Mouse (Mus musculus): ENCODE measurements at regions not wholly inside any gene's neighbourhood (a gene's known extent, or its start where the extent isn't known, plus 50 kb on each side); places are given as distances from the start of the nearest gene placed in this dataset.
A peak's percentile ranks its signal among the peaks of the same experiment; 100 is the strongest.

GRCm38 (mm10) chr5:119337739-119338138 lies 332.7 kb upstream of the Tbx3 start:
- DNase-seq (ENCODE audit: low spot score), result no peak

DNA sequence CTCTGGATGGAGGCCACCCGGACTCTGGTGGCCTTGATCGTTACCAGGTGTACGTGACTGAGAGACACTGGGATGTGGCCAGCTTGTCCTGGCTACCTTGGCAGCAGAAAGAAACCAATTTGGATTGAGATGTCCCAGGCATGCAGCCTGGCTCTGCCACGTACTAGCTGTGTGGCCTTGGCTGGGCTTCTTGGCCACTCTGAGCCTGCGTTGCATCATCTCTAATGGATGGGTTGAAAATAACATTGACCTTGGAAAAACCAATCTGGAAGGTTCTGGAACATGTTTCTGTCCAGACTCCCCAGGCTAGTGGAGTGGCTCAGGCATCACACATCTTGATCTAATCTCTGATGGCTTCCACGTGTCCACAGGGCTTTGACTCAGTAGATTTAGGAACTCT lies 331.8 kb upstream of the Tbx3 start:
- peak; percentile 24 for DNase-seq (ENCODE audit: low spot score)

- DNase-seq (ENCODE audit: low spot score), result no peak
Observed at GRCm38 (mm10) chr5:119348303-119348702, 322.2 kb upstream of the Tbx3 start.

GRCm38 (mm10) chr5:119349395-119349794 lies 321.1 kb upstream of the Tbx3 start:
- DNase-seq (ENCODE audit: low spot score), result no peak

DNA sequence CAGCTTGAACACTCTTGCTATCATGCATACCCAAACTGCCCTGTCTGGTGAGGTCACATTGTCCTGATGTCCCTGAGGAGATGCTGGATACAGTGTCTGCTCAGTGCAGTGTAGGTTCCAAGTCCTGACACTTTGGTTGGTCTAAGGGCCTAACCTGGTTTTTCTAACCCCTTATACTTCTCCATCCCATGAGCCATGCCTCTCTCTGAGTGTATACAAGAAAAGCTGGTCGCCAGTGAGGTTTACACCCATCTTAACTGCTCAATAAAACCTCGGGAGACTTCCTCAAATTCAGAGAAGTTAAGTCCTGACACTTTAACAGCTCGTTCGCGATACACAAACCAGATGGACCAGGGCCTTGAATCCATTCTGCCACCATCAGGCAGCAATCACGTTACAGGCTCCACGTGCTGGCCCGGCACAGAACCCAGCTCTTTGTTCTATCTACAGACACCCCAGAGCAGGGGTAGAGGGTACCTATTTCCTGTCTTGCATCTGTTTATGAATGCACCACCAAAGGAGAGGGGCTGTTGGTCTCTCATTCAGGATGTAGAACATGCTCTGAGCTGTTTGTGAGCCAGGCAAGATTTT lies 320.0 kb upstream of the Tbx3 start:
- DNase-seq (ENCODE audit: low spot score), result no peak

GRCm38 (mm10) chr5:119355471-119355870 lies 315.0 kb upstream of the Tbx3 start:
- no peak for DNase-seq (ENCODE audit: low spot score)

DNA sequence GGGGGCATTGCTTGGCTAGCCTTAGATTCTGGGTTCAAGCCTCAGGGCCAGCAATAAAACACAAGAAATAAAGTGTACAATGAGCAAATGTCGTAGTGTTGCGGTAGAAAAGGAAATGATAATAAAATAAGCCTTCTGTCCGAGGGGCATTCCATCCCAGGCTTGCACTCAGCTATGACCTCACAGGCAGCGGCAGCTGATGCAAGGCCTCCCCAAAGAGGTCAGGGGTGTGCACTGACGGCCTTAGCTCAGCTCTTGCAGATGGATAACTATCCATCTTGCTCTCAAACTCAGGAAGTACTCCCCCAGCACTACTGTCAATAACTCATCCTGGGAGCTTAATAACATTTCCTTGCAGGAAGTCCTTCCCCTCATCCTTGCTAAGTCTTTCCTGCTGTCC lies 314.4 kb upstream of the Tbx3 start:
- no peak for DNase-seq (ENCODE audit: low spot score)

- DNase-seq (ENCODE audit: low spot score), result no peak
Observed at GRCm38 (mm10) chr5:119359709-119360108, 310.8 kb upstream of the Tbx3 start.

- no peak for DNase-seq (ENCODE audit: low spot score)
Observed at GRCm38 (mm10) chr5:119360351-119360750, 310.1 kb upstream of the Tbx3 start.

GRCm38 (mm10) chr5:119361406-119362044 lies 308.9 kb upstream of the Tbx3 start:
- DNase-seq (ENCODE audit: low spot score), result no peak

GRCm38 (mm10) chr5:119362452-119362851 lies 308.0 kb upstream of the Tbx3 start:
- no peak for DNase-seq (ENCODE audit: low spot score)

- no peak for DNase-seq (ENCODE audit: low spot score)
Observed at GRCm38 (mm10) chr5:119364250-119364649, 306.2 kb upstream of the Tbx3 start.

DNA sequence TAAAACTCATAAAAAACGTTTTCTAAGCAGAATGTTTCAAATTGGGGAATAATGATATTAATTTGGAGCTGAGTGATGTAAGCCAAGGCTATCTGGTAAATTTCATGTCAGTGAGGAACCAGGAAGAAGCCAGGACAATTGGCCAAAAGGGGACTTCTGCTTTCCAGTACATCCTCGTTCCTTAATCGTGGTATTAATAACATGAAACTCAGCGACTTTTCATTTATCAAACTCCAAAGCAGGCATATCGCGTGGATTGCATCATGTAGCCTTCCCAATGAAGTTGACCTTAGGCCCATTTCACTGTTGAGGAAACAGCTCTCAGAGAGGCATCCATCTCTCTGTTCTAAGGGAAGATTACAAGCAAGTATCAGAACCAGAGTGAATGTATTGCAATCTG lies 305.3 kb upstream of the Tbx3 start:
- no peak for DNase-seq (ENCODE audit: low spot score)

DNA sequence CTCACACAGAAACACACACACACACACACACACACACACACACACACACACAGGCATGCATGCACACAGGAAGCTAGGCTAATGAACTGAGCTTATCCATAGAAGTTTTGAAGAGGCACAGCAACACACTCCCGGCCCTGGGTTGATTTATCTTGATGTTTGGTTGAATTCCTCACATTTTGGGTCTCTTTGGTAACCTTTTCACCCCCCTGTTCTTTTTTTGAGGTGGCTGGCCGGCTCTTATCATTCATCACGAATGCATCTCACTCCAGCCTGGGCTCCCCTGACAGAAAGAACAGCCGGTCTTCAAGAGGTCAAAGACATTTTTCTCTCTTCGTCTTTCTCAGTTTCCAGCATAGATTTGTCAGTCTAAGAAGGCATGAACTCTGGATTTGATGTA lies 304.2 kb upstream of the Tbx3 start:
- no peak for DNase-seq (ENCODE audit: low spot score)

- DNase-seq (ENCODE audit: low spot score), result no peak
Observed at GRCm38 (mm10) chr5:119370481-119370880, 300.0 kb upstream of the Tbx3 start.

- no peak for DNase-seq (ENCODE audit: low spot score)
Observed at GRCm38 (mm10) chr5:119370931-119371330, 299.5 kb upstream of the Tbx3 start.

GRCm38 (mm10) chr5:119373774-119374700 lies 296.4 kb upstream of the Tbx3 start:
- DNase-seq (ENCODE audit: low spot score), result no peak

DNA sequence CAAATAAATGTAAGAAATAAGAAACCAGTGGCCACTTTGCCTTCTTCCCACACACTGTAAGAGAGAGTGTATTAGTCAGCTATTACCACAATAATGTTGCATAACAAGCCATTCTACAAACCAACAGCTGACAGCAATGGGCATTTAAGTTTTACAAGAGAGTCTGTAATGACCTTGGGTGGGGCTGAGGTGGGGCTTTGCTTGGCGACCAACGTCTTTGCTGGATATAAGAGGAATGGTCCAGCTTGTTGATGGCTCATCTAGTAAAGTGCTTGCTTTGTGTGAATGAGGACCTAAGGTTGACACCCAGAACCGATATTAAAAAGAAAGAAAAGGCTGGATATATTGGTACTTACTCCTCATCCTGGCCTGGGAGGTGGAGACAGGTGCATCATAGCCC lies 295.6 kb upstream of the Tbx3 start:
- DNase-seq (ENCODE audit: low spot score), result no peak

DNA sequence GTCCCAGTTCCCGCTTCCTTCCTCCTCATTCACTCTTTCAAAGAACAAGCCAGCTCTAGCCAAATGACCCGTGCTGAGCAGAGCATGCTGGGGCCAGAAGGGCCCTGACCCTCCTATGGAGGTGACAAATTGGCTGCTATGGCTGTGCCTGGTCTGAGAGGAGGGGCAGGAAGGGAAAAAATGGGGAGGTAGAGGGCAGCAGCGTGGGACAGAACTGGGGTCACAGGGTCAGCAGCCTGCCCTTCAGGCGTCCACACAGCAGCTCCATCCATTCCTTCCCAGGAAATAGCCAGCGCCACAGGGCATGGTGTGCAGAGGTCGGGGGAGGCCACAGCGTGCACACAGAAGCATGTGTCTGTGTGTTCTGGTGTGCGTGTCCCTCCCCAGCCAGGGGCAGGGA lies 292.2 kb upstream of the Tbx3 start:
- DNase-seq (ENCODE audit: low spot score), result no peak

- no peak for DNase-seq (ENCODE audit: low spot score)
Observed at GRCm38 (mm10) chr5:119379915-119380432, 290.5 kb upstream of the Tbx3 start.

DNA sequence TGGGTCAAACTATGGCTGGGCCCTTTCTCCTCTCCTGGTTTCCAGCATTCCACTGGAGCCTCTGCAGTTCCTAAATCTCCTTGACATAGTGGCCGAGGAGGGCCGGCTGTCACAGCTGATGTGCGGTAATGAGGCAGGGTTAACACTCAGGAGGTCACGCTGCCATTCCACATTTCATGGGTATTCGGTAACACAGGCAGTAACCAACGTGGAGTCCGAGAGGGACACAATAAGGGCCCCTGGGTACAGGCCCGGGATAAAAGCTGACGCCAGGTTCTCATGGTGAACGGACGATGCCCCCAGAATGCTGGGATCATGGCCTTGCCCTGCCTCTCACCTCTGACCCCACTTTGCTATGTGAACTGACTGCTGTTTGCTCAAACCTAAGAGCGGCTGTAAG lies 289.0 kb upstream of the Tbx3 start:
- DNase-seq (ENCODE audit: low spot score), result no peak

GRCm38 (mm10) chr5:119385506-119385905 lies 285.0 kb upstream of the Tbx3 start:
- DNase-seq (ENCODE audit: low spot score), result no peak

All from gastrocnemius, adult 18-20 months (tissue).